8 mouse cellular contexts compared by ENCODE assay signal in genomic region chr3:68563922-68564321, GRCm38 (mm10).
A peak's percentile ranks its signal among the peaks of the same experiment; 100 is the strongest.
DNase-seq lines count a peak whose midpoint lies in the region; ATAC-seq and TF ChIP-seq lines count a peak whose summit lies in the region.

No protein-coding gene starts in this region.

- H3K36me3 ChIP-seq in forebrain, embryonic 15.5 days, result no peaks in the 10 kb centered on the region
- H3K36me3 ChIP-seq in forebrain, embryonic 10.5 days (replicated peaks), result no peaks in the 10 kb centered on the region
- no peaks in the 10 kb centered on the region for H3K36me3 ChIP-seq in midbrain, embryonic 15.5 days (replicated peaks)
- no peaks in the 10 kb centered on the region for H3K36me3 ChIP-seq in liver, postnatal 0 days (replicated peaks; ENCODE audit: insufficient read depth, low read length)

- WGBS in forebrain, embryonic 15.5 days, result 21% methylated on average over 8 of the region's 8 CpGs
- WGBS in forebrain, embryonic 10.5 days, result 88% methylated on average over 8 of the region's 8 CpGs
- 27% methylated on average over 8 of the region's 8 CpGs for WGBS in lung, adult 2 months
- whole genome bisulfite sequencing in midbrain, embryonic 15.5 days, result 54% methylated on average over 8 of the region's 8 CpGs
- WGBS in liver, postnatal 0 days (ENCODE audit: insufficient replicate concordance), result 62% methylated on average over 8 of the region's 8 CpGs

- peaks cover 25% of the 10 kb centered on the region for H3K4me1 ChIP-seq in forebrain, embryonic 15.5 days
- peaks cover 34% of the 10 kb centered on the region for H3K4me1 ChIP-seq in forebrain, embryonic 10.5 days
- peaks cover 8% of the 10 kb centered on the region for H3K4me1 ChIP-seq in lung, adult 2 months (ENCODE audit: control insufficient read depth, insufficient read depth, low read length)
- peaks cover 16% of the 10 kb centered on the region for H3K4me1 ChIP-seq in midbrain, embryonic 15.5 days
- H3K4me1 ChIP-seq in liver, postnatal 0 days (ENCODE audit: insufficient read depth), result no peaks in the 10 kb centered on the region

- 0 out of 2 replicates have a peak overlapping the region, but pooled peaks have one; percentile 0 for H3K4me2 ChIP-seq in forebrain, embryonic 15.5 days (replicated peaks)
- no peak overlapping the region for H3K4me2 ChIP-seq in midbrain, embryonic 15.5 days
- no peak overlapping the region for H3K4me2 ChIP-seq in liver, postnatal 0 days (ENCODE audit: low read depth, low read length)

- peak; percentile 33; the same call in 1 of the 2 replicates for ATAC-seq in forebrain, embryonic 15.5 days (replicated peaks)
- ATAC-seq in midbrain, embryonic 15.5 days (replicated peaks), result peak; percentile 49
- no peak for ATAC-seq in liver, postnatal 0 days

- no peak for TF ChIP-seq POLR2A in lung, adult 2 months (IDR thresholded peaks at IDR 0.05; ENCODE audit: borderline replicate concordance, extremely low read depth, low read depth, low read length)

- no peak overlapping the region for H3K4me3 ChIP-seq in forebrain, embryonic 15.5 days
- H3K4me3 ChIP-seq in forebrain, embryonic 10.5 days, result no peak overlapping the region
- H3K4me3 ChIP-seq in lung, adult 2 months (replicated peaks; ENCODE audit: extremely low read depth, low read depth, low read length), result no peak overlapping the region
- H3K4me3 ChIP-seq in midbrain, embryonic 15.5 days, result no peak overlapping the region
- no peak overlapping the region for H3K4me3 ChIP-seq in liver, postnatal 0 days (ENCODE audit: low read depth, low read length)

- TF ChIP-seq CTCF in lung, adult 2 months (IDR thresholded peaks at IDR 0.05; ENCODE audit: insufficient read depth, low read length), result no peak
- no peak for TF ChIP-seq CTCF in liver, postnatal 0 days (IDR thresholded peaks at IDR 0.05; ENCODE audit: low read depth)

- peak overlapping the region; percentile 45; the same call in 1 of the 2 replicates for H3K27ac ChIP-seq in forebrain, embryonic 15.5 days (replicated peaks)
- H3K27ac ChIP-seq in forebrain, embryonic 10.5 days, result no peak overlapping the region
- peak overlapping the region; percentile 30; the same call in 1 of the 2 replicates for H3K27ac ChIP-seq in midbrain, embryonic 15.5 days
- H3K27ac ChIP-seq in liver, postnatal 0 days (ENCODE audit: low read depth), result no peak overlapping the region

- H3K9me3 ChIP-seq in forebrain, embryonic 15.5 days, result no peaks in the 10 kb centered on the region
- H3K9me3 ChIP-seq in forebrain, embryonic 10.5 days, result no peaks in the 10 kb centered on the region
- no peaks in the 10 kb centered on the region for H3K9me3 ChIP-seq in midbrain, embryonic 15.5 days
- no peaks in the 10 kb centered on the region for H3K9me3 ChIP-seq in liver, postnatal 0 days (ENCODE audit: low read length)

- no peak for TF ChIP-seq EP300 in liver, postnatal 0 days (IDR thresholded peaks at IDR 0.05; ENCODE audit: low read depth)

- no peak for DNase-seq in forebrain, embryonic 10.5 days (ENCODE audit: extremely low spot score, low spot score)
- peak; percentile 54 to 64 for DNase-seq in lung, adult 18-20 months
- DNase-seq in lung, adult 2 months, result no peak
- DNase-seq in fat pad, adult 2 months (ENCODE audit: extremely low read depth, low read depth, low spot score), result peak; percentile 61
- no peak for DNase-seq in left cerebral cortex, adult 18-20 months (ENCODE audit: low spot score in 2 of 2)
- no peak for DNase-seq in liver, postnatal 0 days

- H3K9ac ChIP-seq in forebrain, embryonic 15.5 days (replicated peaks), result no peak overlapping the region
- H3K9ac ChIP-seq in midbrain, embryonic 15.5 days, result no peak overlapping the region
- H3K9ac ChIP-seq in liver, postnatal 0 days (replicated peaks), result no peak overlapping the region

- no peaks in the 10 kb centered on the region for H3K27me3 ChIP-seq in forebrain, embryonic 15.5 days
- no peaks in the 10 kb centered on the region for H3K27me3 ChIP-seq in forebrain, embryonic 10.5 days (ENCODE audit: poor library complexity, severe bottlenecking)
- no peaks in the 10 kb centered on the region for H3K27me3 ChIP-seq in midbrain, embryonic 15.5 days (replicated peaks)
- H3K27me3 ChIP-seq in liver, postnatal 0 days (ENCODE audit: insufficient read depth, low read length), result no peaks in the 10 kb centered on the region

Comparison
In these comparisons a context has a peak if more than half of its experiments do, and no peak if none do; other contexts are left out.
1. H3K27ac ChIP-seq: peak in forebrain, embryonic 15.5 days (single experiment) and midbrain, embryonic 15.5 days (single experiment); none in forebrain, embryonic 10.5 days (single experiment) and liver, postnatal 0 days (single experiment).
2. DNase-seq: peak in lung, adult 18-20 months (2 of 2) and fat pad, adult 2 months (single experiment); none in forebrain, embryonic 10.5 days (single experiment), lung, adult 2 months (single experiment), left cerebral cortex, adult 18-20 months (0 of 2) and liver, postnatal 0 days (single experiment).